In genomic region chr9:32610218-32610617, GRCm38 (mm10) we compare ENCODE assay signal across 14 mouse cellular contexts.
"Had no signal": no experiment of that assay in that cellular context is flagged by ENCODE, and none has a peak within 500 bp of the region (broad histone marks: within the 10 kb centered on the region; RNA-seq: fewer than 3 reads in every experiment).

No protein-coding gene starts in this region.

- H3K9me3 ChIP-seq: limb, embryonic 13.5 days; liver, embryonic 13.5 days; stomach, embryonic 15.5 days had no signal

- H3K36me3 ChIP-seq: limb, embryonic 13.5 days; liver, embryonic 13.5 days; stomach, embryonic 15.5 days had no signal

- H3K27me3 ChIP-seq: stomach, embryonic 15.5 days had no signal

- DNase-seq: layer of hippocampus, postnatal 36 days; left cerebral cortex, postnatal 4 days; liver; liver, embryonic 13.5 days; lung, adult 2 months; lung, postnatal 14 days; lung, postnatal 4 days; midbrain, embryonic 14.5 days had no signal

- H3K4me3 ChIP-seq: left cerebral cortex, adult 2 months; limb, embryonic 13.5 days; liver, embryonic 13.5 days; stomach, embryonic 15.5 days had no signal

- H3K4me2 ChIP-seq: limb, embryonic 13.5 days; liver, embryonic 13.5 days; midbrain, embryonic 11.5 days; stomach, embryonic 15.5 days had no signal

- H3K9ac ChIP-seq: limb, embryonic 13.5 days; liver, embryonic 13.5 days; stomach, embryonic 15.5 days had no signal

- ATAC-seq: inflammation-experienced regulatory T-cells, adult 6 months; intestine, embryonic 16.5 days had no signal

- H3K27ac ChIP-seq: left cerebral cortex, adult 2 months; limb, embryonic 13.5 days; stomach, embryonic 15.5 days had no signal
